29 mouse cellular contexts compared by ENCODE assay signal in genomic region chr15:78185609-78186008, GRCm38 (mm10). TPM values are rescaled to one million over a fixed set of nuclear protein-coding genes. Genes with fewer than 3 reads are reported as not detected.
"Had no signal": no experiment of that assay in that cellular context is flagged by ENCODE, and none has a peak within 500 bp of the region (broad histone marks: within the 10 kb centered on the region; RNA-seq: fewer than 3 reads in every experiment).

No protein-coding gene starts in this region.

- H3K36me3 ChIP-seq: heart, embryonic 10.5 days; heart, embryonic 12.5 days; heart, embryonic 13.5 days; heart, embryonic 15.5 days; hindbrain, embryonic 10.5 days; hindbrain, embryonic 12.5 days; hindbrain, embryonic 13.5 days; hindbrain, embryonic 15.5 days; intestine, embryonic 15.5 days; kidney, embryonic 15.5 days had no signal

- H3K27me3 ChIP-seq: hindbrain, embryonic 15.5 days had no signal

- H3K4me2 ChIP-seq: heart, embryonic 11.5 days; heart, embryonic 12.5 days; heart, embryonic 15.5 days; hindbrain, embryonic 12.5 days; hindbrain, embryonic 14.5 days; hindbrain, embryonic 15.5 days; intestine, embryonic 15.5 days had no signal

- H3K4me3 ChIP-seq: heart, embryonic 10.5 days; heart, embryonic 12.5 days; heart, embryonic 13.5 days; heart, embryonic 15.5 days; hindbrain, embryonic 12.5 days; hindbrain, embryonic 13.5 days; hindbrain, embryonic 15.5 days; intestine, embryonic 15.5 days; kidney, embryonic 15.5 days; layer of hippocampus, adult 2 months had no signal

- ATAC-seq: intestine, postnatal 0 days had no signal

- H3K27ac ChIP-seq: heart, embryonic 10.5 days; heart, embryonic 13.5 days; heart, embryonic 15.5 days; hindbrain, embryonic 10.5 days; hindbrain, embryonic 12.5 days; hindbrain, embryonic 13.5 days; hindbrain, embryonic 14.5 days; hindbrain, embryonic 15.5 days; hindbrain, postnatal 0 days; intestine, embryonic 15.5 days; kidney, embryonic 15.5 days; kidney, postnatal 0 days; layer of hippocampus, adult 2 months had no signal

- H3K9ac ChIP-seq: heart, embryonic 12.5 days; heart, embryonic 13.5 days; heart, embryonic 15.5 days; hindbrain, embryonic 12.5 days; hindbrain, embryonic 13.5 days; hindbrain, embryonic 14.5 days; hindbrain, embryonic 15.5 days; intestine, embryonic 15.5 days; kidney, embryonic 15.5 days had no signal

- H3K4me1 ChIP-seq: intestine, embryonic 15.5 days; kidney, embryonic 15.5 days had no signal

- DNase-seq: heart, postnatal 36 days; kidney, adult 11 months; kidney, adult 18-20 months; kidney, adult 2 months; kidney, adult 8-10 months; kidney, adult 9 months; layer of hippocampus, postnatal 36 days had no signal

- H3K9me3 ChIP-seq: heart, embryonic 10.5 days; heart, embryonic 12.5 days; heart, embryonic 13.5 days; heart, embryonic 15.5 days; hindbrain, embryonic 10.5 days; hindbrain, embryonic 12.5 days; hindbrain, embryonic 13.5 days; hindbrain, embryonic 15.5 days; intestine, embryonic 15.5 days; kidney, embryonic 15.5 days had no signal

RNA-seq across cellular contexts. Expression of gene Pvalb, which starts 20.6 kb away (rescaled TPM):
- total RNA-seq: heart, postnatal 10 days; hematopoietic stem cell, adult 5-6 weeks had no signal
- polyA plus RNA-seq: inflammation-experienced regulatory T-cells, adult 6 months; intestine, embryonic 14.5 days; intestine, embryonic 15.5 days; intestine, embryonic 16.5 days; intestine, postnatal 0 days; kidney, embryonic 14.5 days; kidney, embryonic 15.5 days had no signal
